Comparison of ENCODE assay signal across 8 mouse cellular contexts in genomic region chr10:59395461-59395860, GRCm38 (mm10). TPM values are rescaled to one million over a fixed set of nuclear protein-coding genes. Genes with fewer than 3 reads are reported as not detected.
DNase-seq lines count a peak whose midpoint lies in the region; ATAC-seq and TF ChIP-seq lines count a peak whose summit lies in the region.
"Not testable (repeated sequence)": the region's sequence is repeated elsewhere in the genome, so short reads cannot be mapped to it uniquely, and the experiment has no call there.

Gene Gm10273 (plus strand): TSS chr10:59395632.

- not testable (repeated sequence) for TF ChIP-seq EP300 in heart, adult 2 months (IDR thresholded peaks at IDR 0.05; ENCODE audit: insufficient read depth, low read depth, low read length)

- H3K4me1 ChIP-seq in G1E (ENCODE audit: insufficient read depth, low read depth, low read length) = peaks cover 19% of the 10 kb centered on the region
- H3K4me1 ChIP-seq in bone marrow, adult 2 months (ENCODE audit: control insufficient read depth, insufficient read depth, low read length); heart, adult 2 months (ENCODE audit: control insufficient read depth, insufficient read depth, low read length); liver, embryonic 13.5 days (replicated peaks); neural tube, embryonic 14.5 days (ENCODE audit: control insufficient read depth, insufficient read depth, low read length): not testable (repeated sequence)

- intact Hi-C loops in heart, adult 2 months (cut with DNase I) = not testable (repeated sequence)

- H3K36me3 ChIP-seq in G1E (replicated peaks); heart, adult 2 months (ENCODE audit: control insufficient read depth, insufficient read depth, low read length); liver, embryonic 13.5 days; neural tube, embryonic 14.5 days (ENCODE audit: control insufficient read depth, insufficient read depth, low read length): not testable (repeated sequence)

- not testable (repeated sequence) for H3K9me3 ChIP-seq in G1E (replicated peaks); liver, embryonic 13.5 days (replicated peaks); neural tube, embryonic 14.5 days (ENCODE audit: control insufficient read depth, low read length)

- not testable (repeated sequence) for DNase-seq in G1E (ENCODE audit: low spot score); gastrocnemius, adult 18-20 months (ENCODE audit: low spot score); heart, adult 2 months; layer of hippocampus, postnatal 25 days (ENCODE audit: extremely low spot score in 1 of 2, low spot score in 1 of 2); liver, embryonic 13.5 days

- ATAC-seq in G1E (ENCODE audit: extremely low read depth, insufficient number of reproducible peaks, low FRiP score, poor library complexity, severe bottlenecking); hematopoietic stem cell, adult 5-6 weeks (replicated peaks in 1 of 2; ENCODE audit: insufficient read depth in 1 of 2, low FRiP score in 2 of 2, low TSS enrichment in 1 of 2, low read depth in 1 of 2, poor library complexity in 2 of 2, severe bottlenecking in 2 of 2); liver, embryonic 13.5 days (ENCODE audit: low read depth); neural tube, embryonic 14.5 days (ENCODE audit: low read depth): not testable (repeated sequence)

- not testable (repeated sequence) for H3K27ac ChIP-seq in bone marrow, adult 2 months (ENCODE audit: control insufficient read depth, insufficient read depth, low read depth, low read length, poor library complexity); heart, adult 2 months; liver, embryonic 13.5 days; neural tube, embryonic 14.5 days (ENCODE audit: low read depth, low read length)

- H3K9ac ChIP-seq in heart, adult 2 months (ENCODE audit: low read depth, low read length); liver, embryonic 13.5 days; neural tube, embryonic 14.5 days (replicated peaks; ENCODE audit: low read depth, low read length): not testable (repeated sequence)

- H3K4me2 ChIP-seq in liver, embryonic 13.5 days; neural tube, embryonic 14.5 days (ENCODE audit: low read depth, low read length): not testable (repeated sequence)

- TF ChIP-seq POLR2A in bone marrow, adult 2 months (IDR thresholded peaks at IDR 0.05; ENCODE audit: borderline replicate concordance, control insufficient read depth, low read depth, low read length); heart, adult 2 months (IDR thresholded peaks at IDR 0.05; ENCODE audit: insufficient read depth, low read depth, low read length): not testable (repeated sequence)

- 88% methylated on average over 13 of the region's 25 CpGs for WGBS in bone marrow, adult 2 months
- 92% methylated on average over 12 of the region's 25 CpGs for WGBS in heart, adult 2 months
- 88% methylated on average over 12 of the region's 25 CpGs for WGBS in liver, embryonic 13.5 days (ENCODE audit: insufficient replicate concordance)
- 91% methylated on average over 10 of the region's 25 CpGs for WGBS in neural tube, embryonic 14.5 days

- H3K27me3 ChIP-seq in G1E (ENCODE audit: insufficient read depth, low read length); heart, adult 2 months (ENCODE audit: control insufficient read depth, insufficient read depth, low read length); liver, embryonic 13.5 days; neural tube, embryonic 14.5 days (ENCODE audit: control insufficient read depth, insufficient read depth, low read length): not testable (repeated sequence)

- not testable (repeated sequence) for TF ChIP-seq CTCF in G1E (IDR thresholded peaks at IDR 0.05; ENCODE audit: low read depth, low read length); bone marrow, adult 2 months (IDR thresholded peaks at IDR 0.05; ENCODE audit: control insufficient read depth, insufficient read depth, low read length); heart, adult 2 months (IDR thresholded peaks at IDR 0.05)

- not testable (repeated sequence) for H3K4me3 ChIP-seq in G1E (ENCODE audit: low read depth, low read length); bone marrow, adult 2 months (replicated peaks; ENCODE audit: control insufficient read depth, low read depth, low read length); heart, adult 2 months; liver, embryonic 13.5 days (replicated peaks); neural tube, embryonic 14.5 days (ENCODE audit: low read depth, low read length)

- H3K79me2 ChIP-seq in heart, adult 2 months (replicated peaks; ENCODE audit: control insufficient read depth, insufficient read depth, low read length) = not testable (repeated sequence)

RNA-seq across cellular contexts. Expression of gene Gm10273, which starts in this region (rescaled TPM):
- 16.9 and 29.9 TPM in 2 replicates for total RNA-seq in G1E (2014; fragmentation: Nextera tagmentation)
- 91.5 and 111 TPM in 2 replicates for total RNA-seq in G1E (2017)
- polyA plus RNA-seq in G1E (2012) = 0.47 and 0.54 TPM in 2 replicates
- polyA plus RNA-seq in bone marrow, adult 2 months (2011; ENCODE audit: insufficient read depth, insufficient read length, low replicate concordance, missing spikeins) = 12.5 and 45.2 TPM in 2 replicates
- total RNA-seq in gastrocnemius, adult 18-20 months (2021) = 100 to 1,000 TPM; 113 to 128 TPM
- 100 to 1,000 TPM; 123 to 156 TPM for total RNA-seq in heart, adult 2 months (2021)
- polyA plus RNA-seq in heart, adult 2 months (2012; rRNA removed) = 19.1 and 64.0 TPM in 2 replicates
- 34.6 and 55.0 TPM in 2 replicates for total RNA-seq in hematopoietic stem cell, adult 5-6 weeks (2017)
- 10 to 100 TPM; 36.5 to 39.6 TPM for total RNA-seq in layer of hippocampus, postnatal 25 days (2021)
- polyA plus RNA-seq in liver, embryonic 13.5 days (2015; fragmentation: Nextera tagmentation; extraction: Ambion mirVana) = 4.3 and 12.1 TPM in 2 replicates
- polyA plus RNA-seq in neural tube, embryonic 14.5 days (2014; fragmentation: Nextera tagmentation; extraction: Ambion mirVana) = 14.5 TPM in 1 of 2 replicates, not detected in the other
